Mouse (Mus musculus): Measurements from ENCODE around the gene Sycp2. TPM values are rescaled to one million over a fixed set of nuclear protein-coding genes. Genes with fewer than 3 reads are reported as not detected.
A peak's percentile ranks its signal among the peaks of the same experiment; 100 is the strongest.

Sycp2 gene
- polyA plus RNA-seq (2012; rRNA removed): 0.04 TPM in 1 of 2 replicates, not detected in the other

DNA sequence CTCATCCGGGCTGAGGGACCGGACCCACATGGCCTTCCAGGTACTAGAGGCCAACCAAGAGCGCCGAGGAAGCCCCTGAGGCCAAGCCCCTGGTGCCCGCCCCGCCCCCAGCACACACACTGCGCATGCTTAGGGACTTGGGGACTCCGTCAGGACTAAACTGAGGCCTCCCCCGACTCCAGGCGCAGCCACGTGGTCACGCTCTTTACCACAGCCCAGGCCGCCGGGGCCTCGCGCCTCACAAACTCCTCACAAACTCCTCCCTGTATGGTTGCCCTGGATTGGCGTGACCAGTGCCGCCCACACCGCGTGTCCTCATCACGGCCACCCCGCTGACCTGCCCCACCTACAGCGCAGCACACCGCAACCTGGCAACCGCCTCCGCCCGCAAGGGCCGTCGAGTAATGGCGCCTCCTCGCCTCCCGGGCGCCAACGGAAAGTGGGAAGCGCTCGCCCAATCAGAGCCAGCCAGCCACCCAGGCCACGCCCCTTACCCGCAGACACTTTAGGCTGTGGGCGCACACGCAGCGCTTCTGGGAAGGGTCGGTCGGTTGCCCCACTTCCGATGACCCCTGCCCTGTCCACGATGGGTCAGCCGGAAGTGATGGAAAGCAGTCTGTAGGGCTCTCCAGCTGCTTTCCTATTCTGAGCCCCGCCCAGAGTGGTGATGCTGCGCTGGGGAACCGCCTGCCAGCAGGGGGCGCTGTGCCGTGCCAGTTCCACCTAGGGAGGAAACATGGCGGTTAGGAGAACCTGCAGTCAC is at the start of gene Sycp2:
Gene Sycp2 (minus strand): TSS at position 633 of the 763 bp plus-strand sequence.
- 84% methylated on average over 52 of the region's 52 CpGs for WGBS
- no peak within 1 kb of the TSS for H3K4me3 ChIP-seq (replicated peaks; ENCODE audit: extremely low read depth, low read depth, low read length)
- no peaks in the 10 kb centered on the region for H3K4me1 ChIP-seq (ENCODE audit: control insufficient read depth, insufficient read depth, low read length)
- TF ChIP-seq CTCF (IDR thresholded peaks at IDR 0.05; ENCODE audit: insufficient read depth, low read length) (no peak), POLR2A (IDR thresholded peaks at IDR 0.05; ENCODE audit: borderline replicate concordance, extremely low read depth, low read depth, low read length) (no peak)
- DNase-seq: no peak

DNA sequence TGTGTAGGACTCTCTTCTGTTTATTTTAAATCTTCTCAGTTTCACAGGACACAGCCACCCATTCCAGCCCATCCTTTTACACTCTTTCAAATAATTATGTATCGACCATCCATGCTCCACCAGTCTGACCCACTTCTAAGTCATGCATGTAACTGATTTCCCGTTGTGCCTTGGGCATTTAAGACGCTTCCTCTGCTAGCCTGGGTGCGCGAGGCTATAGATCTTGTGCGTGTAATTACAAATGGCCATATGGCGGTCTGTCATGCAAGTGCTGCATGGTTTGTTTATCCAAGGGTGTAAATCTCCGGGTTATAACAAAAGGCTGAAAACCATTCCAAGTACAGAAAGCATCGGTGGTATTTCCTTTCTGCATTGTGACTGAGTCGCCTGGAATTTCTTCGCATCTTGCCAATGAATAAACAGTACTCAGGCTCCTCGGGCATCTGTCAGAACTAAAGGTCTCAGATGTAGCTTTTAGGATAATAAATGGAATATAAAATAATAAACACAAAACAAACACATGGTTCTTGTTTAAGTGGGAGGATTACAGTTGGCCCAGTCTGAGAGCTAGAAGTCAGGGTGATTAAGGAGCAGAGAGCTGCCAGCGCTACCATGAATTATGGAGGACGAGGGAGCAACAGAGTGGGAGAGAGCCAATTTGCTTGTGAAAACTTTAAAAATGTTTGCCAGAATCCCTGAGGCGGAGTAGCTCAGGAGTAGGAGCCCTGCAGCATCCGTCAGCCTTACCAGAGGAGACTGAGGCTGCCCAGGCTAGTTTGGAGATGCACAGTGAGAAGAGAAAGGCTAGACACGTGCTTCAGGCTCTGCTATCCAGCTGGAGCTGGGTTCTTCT is 47.4 kb upstream of the Sycp2 start:
- Histone ChIP-seq H3K4me1 (ENCODE audit: control insufficient read depth, insufficient read depth, low read length) (peaks cover 3% of the 10 kb centered on the region), H3K4me3 (replicated peaks; ENCODE audit: extremely low read depth, low read depth, low read length) (no peak overlapping the region)
- TF ChIP-seq POLR2A (IDR thresholded peaks at IDR 0.05; ENCODE audit: borderline replicate concordance, extremely low read depth, low read depth, low read length) (no peak), CTCF (IDR thresholded peaks at IDR 0.05; ENCODE audit: insufficient read depth, low read length) (no peak)
- 21% methylated on average over 17 of the region's 17 CpGs for WGBS
- DNase-seq: peak; percentile 8

DNA sequence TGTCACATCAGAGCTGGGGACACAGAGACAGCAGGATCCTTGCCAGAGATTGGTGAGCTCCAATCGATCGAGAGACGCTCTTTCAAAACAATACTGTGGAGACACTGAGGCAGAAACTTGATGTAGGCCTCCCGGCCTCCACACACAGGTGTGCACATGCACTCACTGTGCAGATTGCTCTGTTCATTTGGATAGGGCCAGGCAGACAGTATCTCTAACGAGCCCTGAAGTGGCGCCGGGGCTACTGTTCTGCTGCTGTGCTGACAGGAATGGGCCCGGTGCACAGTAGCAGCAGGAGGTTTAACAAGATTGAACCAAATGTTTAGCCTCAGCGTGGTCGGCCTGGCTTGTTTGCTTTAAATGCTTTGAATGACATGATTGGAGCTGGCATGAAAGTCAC is 43.5 kb upstream of the Sycp2 start:
- 72% methylated on average over 10 of the region's 10 CpGs for WGBS
- DNase-seq: no peak
- TF ChIP-seq POLR2A (IDR thresholded peaks at IDR 0.05; ENCODE audit: borderline replicate concordance, extremely low read depth, low read depth, low read length) (no peak), CTCF (IDR thresholded peaks at IDR 0.05; ENCODE audit: insufficient read depth, low read length) (no peak)
- Histone ChIP-seq H3K4me1 (ENCODE audit: control insufficient read depth, insufficient read depth, low read length) (peaks cover 3% of the 10 kb centered on the region), H3K4me3 (replicated peaks; ENCODE audit: extremely low read depth, low read depth, low read length) (no peak overlapping the region)

DNA sequence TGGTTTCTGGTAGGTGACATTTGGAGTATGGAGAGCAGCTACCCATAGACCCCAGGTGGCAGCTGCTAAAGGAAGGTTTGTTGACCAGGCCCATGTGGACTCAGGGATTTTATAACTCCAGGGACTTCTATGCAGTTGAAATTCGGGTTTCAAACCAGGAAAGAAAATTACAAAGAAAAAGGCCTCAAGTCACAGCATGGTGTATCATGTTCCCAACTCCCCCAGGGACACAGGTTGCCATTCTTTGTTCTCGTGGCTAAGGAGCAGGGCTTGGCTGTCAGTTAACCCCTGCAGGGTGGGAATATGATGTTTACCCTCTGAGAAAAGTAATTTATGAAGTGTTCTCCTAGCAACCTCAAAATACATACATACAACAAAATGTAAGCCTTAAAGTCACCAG is 42.8 kb upstream of the Sycp2 start:
- whole genome bisulfite sequencing: 42% methylated on average over 2 of the region's 2 CpGs
- TF ChIP-seq POLR2A (IDR thresholded peaks at IDR 0.05; ENCODE audit: borderline replicate concordance, extremely low read depth, low read depth, low read length): no peak
- TF ChIP-seq CTCF (IDR thresholded peaks at IDR 0.05; ENCODE audit: insufficient read depth, low read length): no peak
- H3K4me3 ChIP-seq (replicated peaks; ENCODE audit: extremely low read depth, low read depth, low read length): no peak overlapping the region

DNA sequence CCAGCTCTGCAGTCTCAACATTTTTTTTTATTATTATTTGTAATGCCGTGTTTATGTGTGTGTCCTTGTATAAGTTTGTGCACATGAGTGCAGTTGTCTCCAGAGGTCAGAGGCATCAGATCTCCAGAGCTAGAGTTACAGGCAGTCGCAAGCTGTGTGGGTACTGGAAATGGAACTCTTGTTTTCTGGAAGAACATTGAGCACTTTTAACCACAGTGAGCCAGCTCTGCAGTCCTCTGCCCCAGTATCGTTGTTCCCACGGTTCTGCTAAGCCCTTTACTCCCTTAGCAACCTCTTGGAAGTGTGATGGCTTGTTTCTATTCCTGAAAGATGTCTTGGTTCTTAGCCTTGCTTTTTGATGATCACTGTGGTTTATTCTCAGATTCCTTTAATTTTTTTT is 41.9 kb upstream of the Sycp2 start:
- TF ChIP-seq POLR2A (IDR thresholded peaks at IDR 0.05; ENCODE audit: borderline replicate concordance, extremely low read depth, low read depth, low read length) (no peak), CTCF (IDR thresholded peaks at IDR 0.05; ENCODE audit: insufficient read depth, low read length) (no peak)
- no peak for DNase-seq
- Histone ChIP-seq H3K4me1 (ENCODE audit: control insufficient read depth, insufficient read depth, low read length) (no peaks in the 10 kb centered on the region), H3K4me3 (replicated peaks; ENCODE audit: extremely low read depth, low read depth, low read length) (no peak overlapping the region)
- 80% methylated on average over 4 of the region's 4 CpGs for WGBS

More for the DNA sequence above, 42.8 kb upstream of the Sycp2 start:
- H3K4me1 ChIP-seq (ENCODE audit: control insufficient read depth, insufficient read depth, low read length): peaks cover 3% of the 10 kb centered on the region
- no peak for DNase-seq

DNA sequence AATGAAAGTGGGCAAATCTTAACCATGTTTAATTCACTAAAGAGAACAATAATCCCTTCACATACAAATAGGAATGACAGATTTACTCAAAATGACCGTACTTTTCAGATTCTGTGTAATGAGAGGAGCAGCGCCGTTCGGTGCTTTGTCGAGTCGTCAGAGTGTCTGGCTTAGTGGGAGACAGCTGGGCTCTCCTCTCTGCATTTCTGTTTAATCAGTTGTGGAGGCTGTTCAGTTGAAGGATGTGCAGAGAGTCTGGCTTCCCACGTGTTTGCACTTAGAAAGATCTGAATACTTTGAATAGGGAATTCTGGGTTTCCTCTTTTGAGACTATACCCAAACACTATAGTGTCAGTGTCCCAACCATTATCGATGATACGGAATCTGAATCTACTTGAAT is 29.8 kb upstream of the Sycp2 start:
- no peak overlapping the region for H3K4me3 ChIP-seq (replicated peaks; ENCODE audit: extremely low read depth, low read depth, low read length)
- TF ChIP-seq POLR2A (IDR thresholded peaks at IDR 0.05; ENCODE audit: borderline replicate concordance, extremely low read depth, low read depth, low read length): no peak
- no peak for TF ChIP-seq CTCF (IDR thresholded peaks at IDR 0.05; ENCODE audit: insufficient read depth, low read length)
- H3K4me1 ChIP-seq (ENCODE audit: control insufficient read depth, insufficient read depth, low read length): peaks cover 3% of the 10 kb centered on the region; the same call in 1 of the 2 replicates
- WGBS: 64% methylated on average over 9 of the region's 9 CpGs
- DNase-seq: no peak

DNA sequence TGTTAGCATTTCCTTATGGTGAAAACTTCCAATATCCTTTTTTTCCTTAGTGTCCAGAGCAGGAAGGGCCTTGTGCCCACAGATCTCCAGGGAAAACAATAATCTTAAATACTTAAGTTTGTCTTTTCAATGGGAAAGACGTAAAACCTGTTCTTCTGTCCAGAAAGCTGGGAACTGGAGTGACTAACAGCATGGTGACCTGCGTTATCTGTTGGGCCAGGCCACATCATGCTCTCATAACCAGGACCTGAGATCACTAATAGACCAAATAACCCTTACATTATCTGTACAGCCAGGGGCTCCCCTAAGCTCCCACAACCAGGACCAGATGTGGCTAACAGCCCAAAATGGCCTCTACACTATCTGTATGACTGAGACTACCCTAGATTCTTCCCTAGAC is 26.4 kb upstream of the Sycp2 start:
- Histone ChIP-seq H3K4me1 (ENCODE audit: control insufficient read depth, insufficient read depth, low read length) (peaks cover 3% of the 10 kb centered on the region; the same call in 1 of the 2 replicates), H3K4me3 (replicated peaks; ENCODE audit: extremely low read depth, low read depth, low read length) (no peak overlapping the region)
- TF ChIP-seq POLR2A (IDR thresholded peaks at IDR 0.05; ENCODE audit: borderline replicate concordance, extremely low read depth, low read depth, low read length) (no peak), CTCF (IDR thresholded peaks at IDR 0.05; ENCODE audit: insufficient read depth, low read length) (no peak)
- no peak for DNase-seq
- 87% methylated on average over 2 of the region's 2 CpGs for WGBS

DNA sequence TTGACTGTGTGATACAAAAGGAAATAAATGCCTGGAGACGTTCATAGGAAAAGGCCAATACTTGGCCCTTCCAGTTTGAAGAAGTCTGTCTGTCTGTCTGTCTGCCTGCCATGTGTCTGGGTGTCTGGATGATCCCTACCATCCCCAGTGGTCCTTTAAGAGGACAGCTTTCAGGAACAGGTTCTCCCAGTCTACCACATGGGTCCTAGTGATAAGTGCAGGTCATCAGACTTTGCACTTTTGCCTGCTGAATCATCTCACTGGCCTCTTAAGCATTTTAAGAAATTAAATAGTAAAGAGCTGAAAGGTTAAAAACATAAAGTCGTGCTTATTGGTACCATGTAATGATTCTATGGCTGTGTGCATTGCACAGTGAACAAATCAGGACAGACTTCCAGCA is 26.0 kb upstream of the Sycp2 start:
- 65% methylated on average over 2 of the region's 2 CpGs for WGBS
- DNase-seq: no peak
- peaks cover 3% of the 10 kb centered on the region; the same call in 1 of the 2 replicates for H3K4me1 ChIP-seq (ENCODE audit: control insufficient read depth, insufficient read depth, low read length)
- TF ChIP-seq POLR2A (IDR thresholded peaks at IDR 0.05; ENCODE audit: borderline replicate concordance, extremely low read depth, low read depth, low read length) (no peak), CTCF (IDR thresholded peaks at IDR 0.05; ENCODE audit: insufficient read depth, low read length) (no peak)
- H3K4me3 ChIP-seq (replicated peaks; ENCODE audit: extremely low read depth, low read depth, low read length): no peak overlapping the region

DNA sequence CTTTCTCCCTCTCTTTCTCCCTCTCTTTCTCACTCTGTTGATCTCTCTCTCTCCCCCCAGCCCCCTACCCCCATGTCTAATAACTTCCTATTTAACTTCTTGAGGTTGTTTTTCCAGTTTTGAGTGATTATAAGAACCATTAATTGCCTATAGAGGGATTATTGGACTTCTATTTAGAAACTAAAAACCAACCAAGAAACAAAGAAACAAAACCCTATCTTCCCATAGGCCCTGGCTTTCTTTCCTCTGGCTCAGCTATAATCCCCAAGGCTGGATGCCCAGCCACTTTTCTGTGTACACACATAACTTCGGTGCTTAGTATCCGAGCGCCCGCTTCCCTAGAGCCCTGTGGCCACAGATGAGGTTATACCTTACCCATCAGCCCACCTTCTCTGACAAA is 22.7 kb upstream of the Sycp2 start, which contains the start of gene Cdh26:
Gene Cdh26 (plus strand): TSS at position 301 of the 400 bp plus-strand sequence.
- 83% methylated on average over 4 of the region's 4 CpGs for WGBS
- Histone ChIP-seq H3K4me1 (ENCODE audit: control insufficient read depth, insufficient read depth, low read length) (peaks cover 3% of the 10 kb centered on the region; the same call in 1 of the 2 replicates), H3K4me3 (replicated peaks; ENCODE audit: extremely low read depth, low read depth, low read length) (no peak within 1 kb of the TSS)
- no peak for DNase-seq
- no peak for TF ChIP-seq CTCF (IDR thresholded peaks at IDR 0.05; ENCODE audit: insufficient read depth, low read length)
- no peak for TF ChIP-seq POLR2A (IDR thresholded peaks at IDR 0.05; ENCODE audit: borderline replicate concordance, extremely low read depth, low read depth, low read length)
